Mouse (Mus musculus) adrenal gland, adult 2 months (tissue): ENCODE measurements around the gene Spint2. TPM values are rescaled to one million over a fixed set of nuclear protein-coding genes. Genes with fewer than 3 reads are reported as not detected.
A peak's percentile ranks its signal among the peaks of the same experiment; 100 is the strongest.

Source experiments
- DNase-seq: peaks from one replicate; pipeline ENCODE4 v3.0.0; 2021
- polyA plus RNA-seq: library from polyadenylated mRNA; depleted of rRNA; stranded (reverse); fragments of >200 nt; gene quantifications from 2 replicates; pipeline ENCODE4 v1.2.3, GENCODE M21; 2012
- total RNA-seq, 2 experiments: library from RNA; stranded (reverse); gene quantifications; 2 replicates each; pipeline ENCODE4 v1.2.3; 2021

Gene Spint2
- total and polyA plus RNA-seq, 3 experiments: 44.3 to 90.2 (median 53.9) TPM

DNA sequence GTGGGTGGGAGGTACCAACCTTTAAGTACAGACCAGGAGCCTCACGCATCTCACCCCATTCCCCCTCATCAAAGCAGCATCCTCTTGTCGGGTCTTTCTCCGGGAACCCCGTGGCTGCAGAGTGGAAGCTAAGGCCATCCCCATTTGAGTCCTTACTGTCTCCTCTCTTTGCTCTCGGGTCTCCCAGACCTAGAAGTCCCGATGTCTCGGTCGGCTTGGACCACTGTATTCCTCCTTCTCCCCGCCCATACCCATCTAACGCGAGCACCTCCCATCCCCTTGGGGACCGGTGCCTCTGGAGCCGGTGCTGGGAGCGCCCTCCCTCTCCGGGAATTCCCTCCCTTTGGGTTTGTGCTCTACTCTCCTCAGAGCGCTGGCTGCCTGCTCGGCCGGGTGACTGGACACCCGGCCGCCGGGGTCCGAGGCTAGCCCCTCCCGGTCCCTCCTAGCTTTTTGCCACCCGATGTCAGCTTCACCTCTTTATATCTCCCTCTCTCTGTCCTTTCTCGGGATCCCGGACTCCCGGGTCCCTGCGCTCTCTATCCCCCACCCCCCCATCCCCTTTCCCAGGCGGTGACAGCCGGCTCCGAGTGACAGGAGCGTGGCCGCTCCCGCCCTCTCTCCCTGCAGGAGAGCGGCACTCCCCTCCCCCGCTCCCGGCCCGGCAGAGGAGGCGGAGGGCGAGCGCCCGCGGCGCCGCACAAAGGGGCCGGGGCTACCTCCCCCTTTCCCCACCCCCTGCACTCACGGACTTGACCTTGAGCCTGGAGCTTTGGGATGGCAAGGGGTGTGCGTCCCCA is 23.0 kb upstream of the Spint2 start:
- no peak for DNase-seq

- DNase-seq: peak; percentile 86
Measured at GRCm38 (mm10) chr7:29303738-29304462, 22.2 kb upstream of the Spint2 start, which contains the start of gene Dpf1. Gene Dpf1, plus strand, starts transcription at chr7:29303951.

GRCm38 (mm10) chr7:29302641-29303040 is 20.9 kb upstream of the Spint2 start:
- no peak for DNase-seq

GRCm38 (mm10) chr7:29301127-29301566 is 19.4 kb upstream of the Spint2 start:
- DNase-seq: peak; percentile 52

- DNase-seq: peak; percentile 64
Measured at GRCm38 (mm10) chr7:29296998-29297397, 15.3 kb upstream of the Spint2 start.

GRCm38 (mm10) chr7:29295861-29296647 is 14.3 kb upstream of the Spint2 start:
- DNase-seq: no peak

DNA sequence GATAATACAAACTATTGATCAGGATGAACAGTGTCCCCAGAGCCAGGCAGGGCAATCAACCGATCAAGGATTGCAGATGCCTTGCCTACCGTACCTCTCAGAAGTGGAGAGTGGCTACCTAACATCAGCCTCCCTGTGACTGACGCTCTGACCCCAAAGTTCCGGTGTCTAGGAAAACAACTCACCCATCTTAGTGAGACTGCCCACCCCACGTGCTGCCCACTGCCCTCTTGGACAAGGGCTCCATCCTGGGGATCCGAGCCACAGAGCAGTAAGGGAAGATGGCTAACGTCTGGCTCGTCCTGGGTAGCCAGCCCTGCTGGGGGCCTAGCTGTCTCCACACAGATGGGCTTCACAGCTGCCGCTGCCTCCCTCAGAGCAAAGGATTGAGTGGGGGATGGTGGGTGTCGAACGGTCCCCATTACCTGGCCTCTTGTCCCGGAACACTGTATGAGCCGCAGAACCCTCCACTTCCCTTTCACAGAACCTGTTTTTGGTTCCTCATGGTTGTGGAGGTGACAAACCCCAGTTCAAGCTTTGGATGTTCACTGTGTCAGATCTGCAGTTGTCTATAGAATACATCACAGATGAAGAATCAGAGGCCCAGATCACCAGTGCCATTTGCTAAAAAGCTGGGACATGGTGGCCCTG is 12.5 kb upstream of the Spint2 start:
- no peak for DNase-seq

GRCm38 (mm10) chr7:29293131-29294065 is 11.7 kb upstream of the Spint2 start:
- DNase-seq: no peak

DNA sequence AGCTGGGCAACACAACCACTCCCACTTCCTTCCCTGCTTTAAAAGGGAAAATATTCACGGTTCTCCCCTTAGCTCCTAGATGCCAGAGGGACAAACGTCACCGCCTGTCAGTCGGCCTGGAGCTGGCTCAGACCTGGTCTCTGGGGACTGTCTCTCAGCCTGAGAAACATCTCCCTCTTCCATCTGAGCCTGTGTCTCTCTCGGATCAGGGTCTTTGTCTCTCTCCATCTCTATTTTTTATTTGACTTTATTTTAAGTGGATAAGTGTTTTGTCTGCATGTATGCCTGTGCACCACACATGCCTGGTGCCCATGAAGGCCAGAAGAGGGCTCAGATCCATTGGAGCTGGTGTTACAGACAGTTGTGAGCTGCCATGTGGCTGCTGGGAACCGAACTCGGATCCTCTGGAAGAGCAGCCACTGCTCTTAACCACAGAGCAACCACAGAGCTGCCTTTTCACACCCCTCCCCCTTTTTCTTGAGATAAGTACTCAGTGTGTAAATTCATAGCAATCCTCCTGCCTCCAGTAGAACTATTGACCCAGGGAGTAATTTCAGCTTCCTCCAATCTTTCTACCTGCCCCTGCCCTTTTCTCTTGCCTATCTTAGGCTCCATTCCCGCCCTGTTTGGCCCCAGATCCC is 10.9 kb upstream of the Spint2 start:
- DNase-seq: no peak

GRCm38 (mm10) chr7:29291616-29292457 is 10.1 kb upstream of the Spint2 start:
- DNase-seq: no peak

- DNase-seq: no peak
Measured at GRCm38 (mm10) chr7:29290691-29291485, 9.2 kb upstream of the Spint2 start.

GRCm38 (mm10) chr7:29289856-29290255 is 8.1 kb upstream of the Spint2 start:
- DNase-seq: no peak

GRCm38 (mm10) chr7:29288942-29289638 is 7.4 kb upstream of the Spint2 start, which contains the start of gene Ppp1r14a:
Gene Ppp1r14a, plus strand, starts transcription at chr7:29289308.
- peak; percentile 66 for DNase-seq

DNA sequence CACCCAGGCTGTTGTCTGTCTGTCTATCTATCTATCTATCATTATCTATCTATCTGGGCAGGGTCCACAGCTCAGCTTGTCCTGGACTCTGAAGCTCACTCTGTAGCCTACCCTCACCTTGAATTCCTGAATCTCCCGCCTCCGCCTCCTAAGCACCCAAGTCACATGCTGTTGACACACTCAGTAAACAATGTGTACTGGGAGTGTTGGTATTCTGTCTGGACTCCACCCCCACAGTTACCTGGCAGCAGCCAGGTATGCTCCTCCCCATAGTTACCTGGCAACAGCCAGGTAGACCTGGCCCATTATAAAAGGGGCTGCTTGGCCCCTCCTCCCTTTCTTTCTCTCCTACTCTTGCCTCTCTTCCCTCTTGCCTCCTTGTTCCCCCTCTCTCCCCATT is 6.4 kb upstream of the Spint2 start:
- no peak for DNase-seq

DNA sequence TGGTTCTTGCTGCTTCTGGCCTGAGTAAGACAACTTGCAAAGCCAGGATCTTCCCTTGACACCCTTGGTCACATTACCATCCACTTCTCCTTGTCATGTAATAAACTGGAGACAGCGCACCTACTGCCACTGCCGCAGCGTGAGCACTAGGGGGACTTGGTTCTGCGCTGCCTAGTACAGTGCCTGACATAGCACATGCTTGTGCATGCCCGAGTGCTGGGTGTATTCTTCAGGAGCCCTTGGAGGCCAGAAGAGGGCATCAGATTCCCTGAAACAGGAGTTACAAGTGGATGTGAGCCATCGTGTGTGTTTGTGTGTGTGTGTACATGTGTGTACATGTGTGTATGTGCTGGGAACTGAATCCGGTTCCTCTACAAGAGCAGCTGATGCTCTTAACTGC is 5.8 kb upstream of the Spint2 start:
- DNase-seq: no peak

DNA sequence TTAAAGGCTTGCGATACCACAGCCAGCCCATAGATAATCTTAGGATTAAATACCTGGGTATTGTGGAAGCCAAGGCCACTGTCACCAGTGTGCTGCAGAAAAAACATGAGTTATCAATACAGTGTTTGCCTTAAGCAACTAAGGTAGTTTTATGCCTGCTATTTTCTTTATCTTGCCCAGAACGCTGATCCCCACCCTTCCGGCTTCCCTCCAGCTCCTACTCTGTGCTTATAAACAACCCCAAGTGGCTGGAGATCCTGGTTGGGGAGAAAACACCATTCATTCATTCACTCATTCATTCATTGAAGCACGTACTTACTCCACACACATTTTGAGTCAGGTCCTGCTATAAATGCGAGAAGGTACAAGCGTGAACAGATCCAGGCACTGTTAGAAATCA is 2.8 kb upstream of the Spint2 start:
- DNase-seq: no peak

DNA sequence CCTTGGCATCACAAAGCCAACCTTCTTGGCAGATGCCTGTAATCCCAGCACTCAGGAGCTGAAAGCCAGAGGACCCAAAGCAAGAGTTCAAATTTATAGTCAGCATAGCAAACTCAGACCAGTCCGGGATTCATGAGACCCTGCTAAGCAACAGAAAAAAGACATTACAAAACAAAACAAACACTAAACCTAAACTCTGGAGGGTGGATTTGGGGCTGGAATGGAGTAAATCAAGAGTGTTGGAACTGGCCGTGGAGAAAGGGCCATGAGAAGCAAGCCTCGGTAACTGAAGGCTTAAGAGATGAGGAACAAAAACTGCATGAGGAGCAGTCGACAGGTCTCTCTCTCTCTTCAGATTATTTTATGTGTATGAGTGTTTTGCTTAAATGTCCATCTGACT is 2.2 kb upstream of the Spint2 start:
- DNase-seq: no peak

- DNase-seq: no peak
Measured at GRCm38 (mm10) chr7:29282074-29282554, 402 bp upstream of the Spint2 start.
